Mouse (Mus musculus) stomach, postnatal 0 days (tissue): ENCODE measurements around the gene Sptbn4. TPM values are rescaled to one million over a fixed set of nuclear protein-coding genes. Genes with fewer than 3 reads are reported as not detected.
A peak's percentile ranks its signal among the peaks of the same experiment; 100 is the strongest.

Experiments used
- ATAC-seq: fragments of 200-750 bp; cut with Nextera tagmentation; 2 replicates; pipeline ENCODE4 v1.8.0; 2017; ENCODE audit not compliant: low FRiP score, low TSS enrichment
- DNase-seq: peaks from one replicate; pipeline ENCODE4 v3.0.0-alpha.2; 2016; ENCODE audit warnings: low spot score
- H3K27ac ChIP-seq: fragments of 300-500 bp; sonication (generic); replicated peaks from 2 replicates; pipeline ENCODE4 v1.5.1; 2014; ENCODE audit warnings: mild to moderate bottlenecking, control low read depth
- H3K27me3 ChIP-seq: fragments of 300-500 bp; sonication (generic); 2 replicates; pipeline ENCODE4 v1.6.1; 2014; ENCODE audit warnings: low read length; ENCODE audit not compliant: control insufficient read depth, insufficient read depth
- H3K36me3 ChIP-seq: fragments of 300-500 bp; sonication (generic); 2 replicates; pipeline ENCODE4 v1.6.1; 2014; ENCODE audit warnings: low read length, mixed read lengths; ENCODE audit not compliant: control insufficient read depth, insufficient read depth
- H3K4me1 ChIP-seq: fragments of 300-500 bp; sonication (generic); replicated peaks from 2 replicates; pipeline ENCODE4 v1.6.1; 2014; ENCODE audit warnings: antibody characterized with exemption; ENCODE audit not compliant: control insufficient read depth, insufficient read depth
- H3K4me2 ChIP-seq: fragments of 300-500 bp; sonication (generic); replicated peaks from 2 replicates; pipeline ENCODE4 v1.6.1; 2014; ENCODE audit warnings: low read depth, mild to moderate bottlenecking, control low read depth, moderate library complexity
- H3K4me3 ChIP-seq: fragments of 300-500 bp; sonication (generic); 2 replicates; pipeline ENCODE4 v1.5.1; 2014; ENCODE audit warnings: low read depth, low read length, control low read depth
- H3K9ac ChIP-seq: fragments of 300-500 bp; sonication (generic); 2 replicates; pipeline ENCODE4 v1.6.1; 2014; ENCODE audit warnings: mild to moderate bottlenecking, low read length, control low read depth, mixed read lengths
- H3K9me3 ChIP-seq: fragments of 300-500 bp; sonication (generic); 2 replicates; pipeline ENCODE4 v1.6.1; 2016; ENCODE audit warnings: low read length; ENCODE audit not compliant: control insufficient read depth
- CTCF ChIP-seq: IDR thresholded peaks from 2 replicates; pipeline ENCODE4 v1.5.1; 2016; ENCODE audit warnings: antibody characterized with exemption, low read depth, mild to moderate bottlenecking, moderate library complexity
- EP300 ChIP-seq: optimal IDR thresholded peaks from 2 replicates; pipeline ENCODE3; 2016; ENCODE audit warnings: antibody characterized with exemption
- WGBS: fragments of 180-500 bp; shearing (Covaris S2); extraction: QIAGEN DNeasy Blood & Tissue Kit; methylation state at CpG from one replicate; pipeline ENCODE4 v1.1.7; 2014; 5-methylcytosine and 5-hydroxymethylcytosine counted together
- polyA plus RNA-seq: library from polyadenylated mRNA; unstranded; fragments of >200 nt; fragmentation: Nextera tagmentation; extraction: Ambion mirVana; gene quantifications from 2 replicates; pipeline ENCODE4 v1.2.1, GENCODE M21; 2015

The Sptbn4 gene
- polyA plus RNA-seq, 1 experiment from 2014 or later, result 0.24 TPM

GRCm38 (mm10) chr7:27448421-27449206, 1.1 kb upstream of the Sptbn4 start:
- 44% methylated on average over 15 of the region's 15 CpGs for WGBS
- Histone ChIP-seq H3K9ac (peak overlapping the region; percentile 71), H3K9me3 (no peaks in the 10 kb centered on the region), H3K36me3 (no peaks in the 10 kb centered on the region), H3K4me1 (peaks cover 3% of the 10 kb centered on the region; the same call in 1 of the 2 replicates), H3K4me3 (peak overlapping the region; percentile 65), H3K27me3 (no peaks in the 10 kb centered on the region), H3K4me2 (peak overlapping the region; percentile 95), H3K27ac (peak overlapping the region; percentile 81)
- ATAC-seq (no peak), DNase-seq (peak; percentile 40)
- TF ChIP-seq CTCF (no peak), EP300 (no peak)

GRCm38 (mm10) chr7:27446521-27447418, 716 bp downstream of the Sptbn4 start:
- Histone ChIP-seq H3K4me2 (peak overlapping the region; percentile 86), H3K4me3 (peak overlapping the region; percentile 40), H3K27ac (no peak overlapping the region), H3K9ac (peak overlapping the region; percentile 65), H3K36me3 (no peaks in the 10 kb centered on the region), H3K4me1 (peaks cover 3% of the 10 kb centered on the region; the same call in 1 of the 2 replicates), H3K27me3 (no peaks in the 10 kb centered on the region), H3K9me3 (no peaks in the 10 kb centered on the region)
- DNase-seq (peak; percentile 51), ATAC-seq (peak; percentile 12; the same call in 1 of the 2 replicates)
- WGBS, result 15% methylated on average over 19 of the region's 53 CpGs
- no peak for TF ChIP-seq EP300
- no peak for TF ChIP-seq CTCF

- Histone ChIP-seq H3K27ac (no peak overlapping the region), H3K4me2 (peak overlapping the region; percentile 86), H3K4me1 (peaks cover 3% of the 10 kb centered on the region; the same call in 1 of the 2 replicates), H3K9ac (peak overlapping the region; percentile 65), H3K36me3 (no peaks in the 10 kb centered on the region), H3K27me3 (no peaks in the 10 kb centered on the region), H3K9me3 (no peaks in the 10 kb centered on the region), H3K4me3 (peak overlapping the region; percentile 40)
- DNase-seq (no peak), ATAC-seq (no peak)
- WGBS, result 12% methylated on average over 16 of the region's 18 CpGs
- TF ChIP-seq CTCF, result no peak
- no peak for TF ChIP-seq EP300
Observed at GRCm38 (mm10) chr7:27446051-27446450, 1.4 kb downstream of the Sptbn4 start.

GRCm38 (mm10) chr7:27440014-27440413, 7.5 kb downstream of the Sptbn4 start:
- no peaks in the 10 kb centered on the region for H3K27me3 ChIP-seq
- no peaks in the 10 kb centered on the region for H3K4me1 ChIP-seq
- no peak for DNase-seq
- H3K4me2 ChIP-seq, result no peak overlapping the region
- no peak overlapping the region for H3K4me3 ChIP-seq
- no peak for TF ChIP-seq EP300
- TF ChIP-seq CTCF, result peak; percentile 46
- no peak overlapping the region for H3K27ac ChIP-seq
- H3K9ac ChIP-seq, result no peak overlapping the region
- 78% methylated on average over 4 of the region's 4 CpGs for WGBS
- no peaks in the 10 kb centered on the region for H3K9me3 ChIP-seq
- H3K36me3 ChIP-seq, result no peaks in the 10 kb centered on the region
- ATAC-seq, result no peak

DNA sequence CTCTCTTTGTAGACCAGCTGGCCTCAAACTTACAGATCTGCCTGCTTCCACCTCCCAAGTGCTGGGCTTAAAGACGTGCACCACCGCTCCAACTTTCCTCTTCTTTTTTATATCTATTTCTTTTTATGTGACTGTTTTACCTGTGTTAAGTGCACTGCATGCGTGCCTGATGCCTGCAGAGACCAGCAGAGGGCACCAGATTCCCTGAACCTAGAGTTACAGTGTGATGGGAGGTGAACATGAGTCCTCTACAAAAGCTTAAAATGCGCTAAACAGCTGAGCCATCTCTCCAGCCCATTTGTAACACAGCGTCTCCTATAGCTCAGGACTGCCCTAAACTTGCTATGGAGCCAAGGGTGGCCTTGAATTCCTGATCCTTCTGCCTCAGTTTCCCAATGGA, 9.9 kb downstream of the Sptbn4 start:
- ATAC-seq, result no peak
- no peaks in the 10 kb centered on the region for H3K36me3 ChIP-seq
- H3K27me3 ChIP-seq, result no peaks in the 10 kb centered on the region
- 57% methylated on average over 5 of the region's 5 CpGs for WGBS
- no peak overlapping the region for H3K4me3 ChIP-seq
- H3K4me1 ChIP-seq, result no peaks in the 10 kb centered on the region
- TF ChIP-seq CTCF (peak; percentile 71), EP300 (no peak)
- DNase-seq, result peak; percentile 35
- no peaks in the 10 kb centered on the region for H3K9me3 ChIP-seq
- H3K27ac ChIP-seq, result no peak overlapping the region
- H3K9ac ChIP-seq, result no peak overlapping the region
- no peak overlapping the region for H3K4me2 ChIP-seq
